In genomic region chr5:111122332-111123049, GRCm38 (mm10) we compare ENCODE assay signal across 15 mouse cellular contexts.
DNase-seq lines count a peak whose midpoint lies in the region; ATAC-seq lines count a peak whose summit lies in the region.
"Had no signal": no experiment of that assay in that cellular context is flagged by ENCODE, and none has a peak within 500 bp of the region (broad histone marks: within the 10 kb centered on the region; RNA-seq: fewer than 3 reads in every experiment).

No protein-coding gene starts in this region.

- no peak for ATAC-seq in midbrain, embryonic 12.5 days (ENCODE audit: low FRiP score, low read depth)
- ATAC-seq in midbrain, embryonic 11.5 days (ENCODE audit: low FRiP score) = no peak
- ATAC-seq in forebrain, embryonic 15.5 days (replicated peaks) = 0 out of 2 replicates have a peak, but pooled peaks have one; percentile 32

- H3K4me1 ChIP-seq in midbrain, embryonic 12.5 days = peaks cover 37% of the 10 kb centered on the region
- H3K4me1 ChIP-seq in midbrain, embryonic 11.5 days (ENCODE audit: control insufficient read depth, insufficient read depth, low read length) = peaks cover 10% of the 10 kb centered on the region
- peaks cover 60% of the 10 kb centered on the region for H3K4me1 ChIP-seq in forebrain, embryonic 15.5 days
- H3K4me1 ChIP-seq: liver, embryonic 15.5 days had no signal

- no peak overlapping the region for H3K4me3 ChIP-seq in midbrain, embryonic 12.5 days
- no peak overlapping the region for H3K4me3 ChIP-seq in midbrain, embryonic 11.5 days (ENCODE audit: low read depth, low read length)
- no peak overlapping the region for H3K4me3 ChIP-seq in forebrain, embryonic 15.5 days
- H3K4me3 ChIP-seq: embryonic facial prominence, embryonic 15.5 days; kidney, embryonic 15.5 days; liver, embryonic 15.5 days; neural tube, embryonic 13.5 days had no signal

- WGBS in midbrain, embryonic 12.5 days = 57% methylated on average over 9 of the region's 9 CpGs
- WGBS in midbrain, embryonic 11.5 days = 60% methylated on average over 9 of the region's 9 CpGs
- 34% methylated on average over 9 of the region's 9 CpGs for WGBS in forebrain, embryonic 15.5 days

- H3K9me3 ChIP-seq in midbrain, embryonic 12.5 days = no peaks in the 10 kb centered on the region
- H3K9me3 ChIP-seq in midbrain, embryonic 11.5 days (ENCODE audit: control insufficient read depth, low read length) = no peaks in the 10 kb centered on the region
- H3K9me3 ChIP-seq in forebrain, embryonic 15.5 days = no peaks in the 10 kb centered on the region
- H3K9me3 ChIP-seq: embryonic facial prominence, embryonic 15.5 days; kidney, embryonic 15.5 days; liver, embryonic 15.5 days; neural tube, embryonic 13.5 days had no signal

- H3K36me3 ChIP-seq in midbrain, embryonic 12.5 days = no peaks in the 10 kb centered on the region
- no peaks in the 10 kb centered on the region for H3K36me3 ChIP-seq in midbrain, embryonic 11.5 days (ENCODE audit: control insufficient read depth, insufficient read depth, low read length)
- no peaks in the 10 kb centered on the region; the same call in 1 of the 2 replicates for H3K36me3 ChIP-seq in forebrain, embryonic 15.5 days
- H3K36me3 ChIP-seq: embryonic facial prominence, embryonic 15.5 days; kidney, embryonic 15.5 days; liver, embryonic 15.5 days; neural tube, embryonic 13.5 days had no signal

- no peak overlapping the region for H3K4me2 ChIP-seq in midbrain, embryonic 12.5 days (replicated peaks)
- H3K4me2 ChIP-seq in midbrain, embryonic 11.5 days = no peak overlapping the region
- H3K4me2 ChIP-seq in forebrain, embryonic 15.5 days (replicated peaks) = no peak overlapping the region
- H3K4me2 ChIP-seq: embryonic facial prominence, embryonic 15.5 days; kidney, embryonic 15.5 days; liver, embryonic 15.5 days; neural tube, embryonic 13.5 days had no signal

- peak overlapping the region; percentile 21; the same call in 1 of the 2 replicates for H3K27ac ChIP-seq in midbrain, embryonic 12.5 days (replicated peaks)
- no peak overlapping the region for H3K27ac ChIP-seq in midbrain, embryonic 11.5 days (ENCODE audit: low read depth, low read length)
- H3K27ac ChIP-seq in forebrain, embryonic 15.5 days (replicated peaks) = peak overlapping the region; percentile 68; the same call in 1 of the 2 replicates
- H3K27ac ChIP-seq: embryonic facial prominence, embryonic 15.5 days; kidney, embryonic 15.5 days; liver, embryonic 15.5 days had no signal

- intact Hi-C loops in left cerebral cortex, postnatal 14 days (cut with DNase I) = loop anchor here (5.0 kb wide), 1 partner anchor 135 kb away; no protein-coding TSS in a partner anchor

- DNase-seq in cerebellum, postnatal 10 days = peak; percentile 31 to 44
- DNase-seq in cerebellum, adult 18-20 months = no peak
- no peak for DNase-seq in midbrain, embryonic 11.5 days (ENCODE audit: low spot score, missing footprints)
- no peak for DNase-seq in spleen, postnatal 10 days (ENCODE audit: low spot score in 2 of 2)
- no peak for DNase-seq in left cerebral cortex, postnatal 14 days (ENCODE audit: low spot score in 2 of 2)
- DNase-seq in right cerebral cortex, postnatal 10 days (ENCODE audit: low spot score in 2 of 2) = no peak
- DNase-seq: heart, adult 11 months; heart, postnatal 14 days; spleen, adult 18-20 months had no signal

- H3K27me3 ChIP-seq in midbrain, embryonic 12.5 days = peaks cover 3% of the 10 kb centered on the region; the same call in 1 of the 2 replicates
- H3K27me3 ChIP-seq in midbrain, embryonic 11.5 days (ENCODE audit: control insufficient read depth, insufficient read depth, low read length) = no peaks in the 10 kb centered on the region
- H3K27me3 ChIP-seq in forebrain, embryonic 15.5 days = no peaks in the 10 kb centered on the region
- H3K27me3 ChIP-seq: embryonic facial prominence, embryonic 15.5 days; kidney, embryonic 15.5 days; liver, embryonic 15.5 days; neural tube, embryonic 13.5 days had no signal

- no peak overlapping the region for H3K9ac ChIP-seq in midbrain, embryonic 12.5 days (replicated peaks)
- H3K9ac ChIP-seq in midbrain, embryonic 11.5 days (ENCODE audit: low read length) = no peak overlapping the region
- peak overlapping the region; percentile 11; the same call in 1 of the 2 replicates for H3K9ac ChIP-seq in forebrain, embryonic 15.5 days (replicated peaks)
- H3K9ac ChIP-seq: embryonic facial prominence, embryonic 15.5 days; kidney, embryonic 15.5 days; liver, embryonic 15.5 days; neural tube, embryonic 13.5 days had no signal

Comparison
In these comparisons a context has a peak if more than half of its experiments do, and no peak if none do; other contexts are left out.
1. DNase-seq: peak in cerebellum, postnatal 10 days (2 of 2); none in cerebellum, adult 18-20 months (0 of 2), midbrain, embryonic 11.5 days (single experiment), spleen, postnatal 10 days (0 of 2), left cerebral cortex, postnatal 14 days (0 of 2) and right cerebral cortex, postnatal 10 days (0 of 2).